Mouse (Mus musculus) lung, postnatal 0 days (tissue): ENCODE data around the gene Acaca.

Experiments
- CTCF ChIP-seq: IDR thresholded peaks from 2 replicates; pipeline ENCODE4 v1.5.1; 2016; ENCODE audit warnings: antibody characterized with exemption, mild to moderate bottlenecking
- EP300 ChIP-seq: IDR thresholded peaks from 2 replicates; pipeline ENCODE4 v1.6.1; 2016; ENCODE audit warnings: antibody characterized with exemption, mild to moderate bottlenecking, control low read depth

DNA sequence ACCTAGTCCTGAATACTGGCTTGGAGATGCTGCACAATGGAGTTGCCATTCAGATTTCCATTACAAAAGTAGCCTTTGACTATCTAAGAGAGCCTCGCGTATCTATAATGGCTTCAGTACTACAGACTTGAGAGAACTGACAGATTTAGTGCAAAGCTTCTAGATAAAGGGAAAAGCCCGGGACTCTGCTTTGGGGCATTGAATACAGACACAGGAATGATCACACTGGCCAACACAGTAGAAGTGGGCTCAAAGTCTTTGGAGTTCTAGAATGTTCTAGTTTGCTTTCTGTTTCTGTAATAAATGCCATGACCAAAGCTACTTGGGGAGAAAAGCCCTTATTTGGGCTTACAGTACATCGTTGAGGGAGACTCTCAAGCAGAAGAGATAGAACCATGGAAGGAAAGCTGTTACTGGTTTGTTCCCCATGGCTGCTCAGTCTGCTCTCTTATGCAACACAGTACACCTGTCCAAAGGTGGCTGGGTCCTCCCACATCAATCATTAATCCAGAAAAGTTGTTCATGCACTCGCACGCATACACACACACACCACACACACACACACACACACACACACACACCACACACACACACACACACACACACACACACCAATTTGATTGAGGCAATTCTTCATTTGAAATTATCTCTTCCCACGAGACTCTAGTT is 223.7 kb downstream of the Acaca start:
- no peak for TF ChIP-seq CTCF
- TF ChIP-seq EP300: no peak
